Mouse (Mus musculus) C2C12 (cell line): Measurements from ENCODE around the gene Tbc1d14. TPM values are rescaled to one million over a fixed set of nuclear protein-coding genes. Genes with fewer than 3 reads are reported as not detected.
A peak's percentile ranks its signal among the peaks of the same experiment; 100 is the strongest.

Experiments
- H3K27me3 ChIP-seq: one replicate; pipeline ENCODE4 v1.6.1; 2011; ENCODE audit not compliant: control insufficient read depth, insufficient read depth, insufficient read length
- H3K36me3 ChIP-seq: one replicate; pipeline ENCODE4 v1.6.1; 2011; ENCODE audit not compliant: control insufficient read depth, insufficient read depth
- H3K4me3 ChIP-seq: one replicate; pipeline ENCODE4 v1.5.1; 2011; ENCODE audit warnings: mild to moderate bottlenecking, control low read depth; ENCODE audit not compliant: poor library complexity, insufficient read depth, severe bottlenecking
- H3K79me2 ChIP-seq: one replicate; pipeline ENCODE4 v1.6.1; 2011; ENCODE audit not compliant: control insufficient read depth, insufficient read depth
- H3K79me3 ChIP-seq: one replicate; pipeline ENCODE4 v1.6.1; 2011; ENCODE audit warnings: low read depth, control low read depth
- H3ac ChIP-seq: one replicate; pipeline ENCODE3; 2011; ENCODE audit warnings: low read depth; ENCODE audit not compliant: control insufficient read depth, insufficient read length
- CEBPB ChIP-seq: IDR thresholded peaks from one replicate; pipeline ENCODE4 v1.6.1; 2011; ENCODE audit warnings: low read depth, mild to moderate bottlenecking, control low read depth, moderate library complexity
- CTCF ChIP-seq: IDR thresholded peaks from one replicate; pipeline ENCODE4 v1.5.1; 2011; ENCODE audit not compliant: control insufficient read depth, insufficient read depth, insufficient read length
- FOSL1 ChIP-seq: IDR thresholded peaks from one replicate; pipeline ENCODE4 v1.8.0; 2011; ENCODE audit warnings: mild to moderate bottlenecking, low read length; ENCODE audit not compliant: poor library complexity, insufficient read depth, severe bottlenecking
- MAX ChIP-seq: IDR thresholded peaks from one replicate; pipeline ENCODE4 v1.6.1; 2011; ENCODE audit warnings: mild to moderate bottlenecking, control low read depth
- MYOD1 ChIP-seq: IDR thresholded peaks from one replicate; pipeline ENCODE4 v1.6.1; 2011; ENCODE audit warnings: low read depth; ENCODE audit not compliant: control insufficient read depth, insufficient read length
- MYOG ChIP-seq: IDR thresholded peaks from one replicate; pipeline ENCODE4 v1.6.1; 2011; ENCODE audit not compliant: control insufficient read depth, insufficient read length; ENCODE audit errors: extremely low read depth
- USF1 ChIP-seq: IDR thresholded peaks from one replicate; pipeline ENCODE4 v1.6.1; 2011; ENCODE audit warnings: low read depth, mild to moderate bottlenecking, control low read depth, moderate library complexity
- polyA plus RNA-seq: library from polyadenylated mRNA; unstranded; fragments of >200 nt; fragmentation: generic; extraction: Trizol; gene quantifications from one replicate; pipeline ENCODE4 v1.2.1, GENCODE M21; 2012; ENCODE audit warnings: missing spikeins

Gene Tbc1d14
- polyA plus RNA-seq, 1 experiment, result 10.7 TPM

GRCm38 (mm10) chr5:36461231-36461630, 131.8 kb downstream of the Tbc1d14 start:
- no peaks in the 10 kb centered on the region for H3K36me3 ChIP-seq
- H3K4me3 ChIP-seq, result no peak overlapping the region
- H3K79me3 ChIP-seq, result peaks cover 12% of the 10 kb centered on the region
- H3K79me2 ChIP-seq, result peaks cover 19% of the 10 kb centered on the region
- TF ChIP-seq MYOD1 (no peak), MAX (peak; percentile 58)
- H3K27me3 ChIP-seq, result no peaks in the 10 kb centered on the region
- H3ac ChIP-seq, result no peak overlapping the region

DNA sequence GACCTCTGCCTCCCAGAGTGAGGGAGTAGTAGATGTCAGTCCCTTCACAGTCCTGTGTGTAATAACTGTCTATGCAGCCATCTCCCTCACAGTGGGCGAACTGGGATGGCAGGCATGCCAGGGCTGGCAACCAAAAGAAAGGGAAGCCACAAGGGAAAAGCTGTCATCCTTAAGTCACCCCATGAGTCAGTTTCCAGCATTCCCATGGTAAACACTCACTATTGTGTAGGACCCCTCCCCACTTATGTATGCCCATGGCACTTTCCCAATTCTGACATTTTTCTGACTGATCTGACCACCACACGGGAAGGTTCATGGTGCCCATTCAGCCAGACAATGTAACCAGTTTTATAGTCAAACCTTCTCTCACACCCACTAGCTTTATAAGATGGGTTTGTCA, 132.4 kb downstream of the Tbc1d14 start:
- no peak overlapping the region for H3K4me3 ChIP-seq
- H3K27me3 ChIP-seq, result no peaks in the 10 kb centered on the region
- no peak for TF ChIP-seq CTCF
- no peak for TF ChIP-seq MYOD1
- TF ChIP-seq FOSL1, result no peak
- TF ChIP-seq MAX, result no peak
- no peak for TF ChIP-seq MYOG
- no peak for TF ChIP-seq USF1
- TF ChIP-seq CEBPB, result no peak
- H3K36me3 ChIP-seq, result no peaks in the 10 kb centered on the region
- H3K79me3 ChIP-seq, result peaks cover 7% of the 10 kb centered on the region
- peak overlapping the region; percentile 0 for H3ac ChIP-seq
- peaks cover 13% of the 10 kb centered on the region for H3K79me2 ChIP-seq

GRCm38 (mm10) chr5:36458926-36459325, 134.2 kb downstream of the Tbc1d14 start:
- Histone ChIP-seq H3K4me3 (no peak overlapping the region), H3ac (no peak overlapping the region), H3K79me3 (no peaks in the 10 kb centered on the region), H3K27me3 (no peaks in the 10 kb centered on the region), H3K79me2 (peaks cover 6% of the 10 kb centered on the region), H3K36me3 (no peaks in the 10 kb centered on the region)
- TF ChIP-seq CTCF (no peak), FOSL1 (no peak), MYOD1 (no peak), USF1 (no peak), CEBPB (no peak), MYOG (no peak), MAX (no peak)

DNA sequence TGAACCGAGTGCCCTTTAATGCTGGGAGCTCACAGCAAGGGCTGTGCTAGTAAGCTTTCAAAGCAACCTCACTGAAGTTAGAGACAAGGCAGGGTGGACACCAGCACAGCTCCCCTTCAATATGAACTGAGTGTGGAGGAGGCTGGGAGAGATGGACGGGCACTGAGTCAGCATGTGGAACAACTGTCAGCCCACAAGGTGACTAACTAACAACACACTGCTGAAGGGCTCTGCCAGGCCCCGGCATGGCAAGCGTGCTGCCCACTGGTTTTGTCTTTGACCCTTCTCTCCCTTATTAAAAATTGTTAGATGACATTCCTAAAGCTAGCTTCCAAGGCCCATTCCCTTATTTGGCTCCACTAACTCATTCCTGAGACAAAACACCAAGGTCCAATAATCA, 135.4 kb downstream of the Tbc1d14 start:
- H3K79me2 ChIP-seq, result no peaks in the 10 kb centered on the region

GRCm38 (mm10) chr5:36452821-36453220, 140.3 kb downstream of the Tbc1d14 start:
- no peaks in the 10 kb centered on the region for H3K36me3 ChIP-seq
- H3K79me3 ChIP-seq, result no peaks in the 10 kb centered on the region
- TF ChIP-seq CTCF, result no peak
- H3K79me2 ChIP-seq, result no peaks in the 10 kb centered on the region
- no peak overlapping the region for H3K4me3 ChIP-seq
- no peak overlapping the region for H3ac ChIP-seq
- no peaks in the 10 kb centered on the region for H3K27me3 ChIP-seq

More for the DNA sequence above, 135.4 kb downstream of the Tbc1d14 start:
- Histone ChIP-seq H3K27me3 (no peaks in the 10 kb centered on the region), H3K79me3 (no peaks in the 10 kb centered on the region), H3K36me3 (no peaks in the 10 kb centered on the region), H3ac (no peak overlapping the region), H3K4me3 (no peak overlapping the region)
- TF ChIP-seq FOSL1 (peak; percentile 3), MYOD1 (peak; percentile 41), MAX (no peak)

DNA sequence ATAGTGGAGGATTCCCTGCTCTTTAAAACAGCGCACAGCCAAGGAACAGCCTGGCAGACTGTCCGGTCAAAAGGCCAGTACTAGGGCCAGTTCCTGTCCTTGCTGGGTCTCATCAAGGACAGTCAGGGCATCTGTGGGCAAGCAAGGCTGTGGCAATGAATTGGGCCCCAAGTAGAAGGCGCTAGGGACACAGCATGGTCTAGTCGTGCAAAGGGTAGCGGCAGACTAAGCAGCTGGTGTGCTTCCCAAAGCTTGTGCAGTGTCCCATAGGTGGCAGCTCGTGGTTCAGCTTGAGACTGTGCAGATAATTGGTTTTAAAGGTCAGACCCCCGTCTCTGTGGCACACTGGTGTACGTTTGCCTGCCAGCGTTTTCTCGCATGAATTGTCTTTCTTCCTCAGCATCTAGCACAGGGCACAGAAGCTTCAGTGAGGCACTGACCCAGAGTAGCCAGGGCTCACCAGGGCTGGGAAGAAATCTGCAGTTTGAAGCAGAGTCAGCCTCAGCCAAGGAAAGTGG, 141.1 kb downstream of the Tbc1d14 start:
- no peak for TF ChIP-seq MYOG
- no peak for TF ChIP-seq FOSL1
- TF ChIP-seq MAX, result no peak
- no peaks in the 10 kb centered on the region for H3K79me3 ChIP-seq
- H3K36me3 ChIP-seq, result no peaks in the 10 kb centered on the region
- H3ac ChIP-seq, result no peak overlapping the region
- no peaks in the 10 kb centered on the region for H3K79me2 ChIP-seq
- H3K4me3 ChIP-seq, result no peak overlapping the region
- no peaks in the 10 kb centered on the region for H3K27me3 ChIP-seq
